In genomic region chr10:11841094-11841493, GRCm38 (mm10) we compare ENCODE assay signal across 16 mouse cellular contexts.
DNase-seq lines count a peak whose midpoint lies in the region; ATAC-seq and TF ChIP-seq lines count a peak whose summit lies in the region.
"Had no signal": no experiment of that assay in that cellular context is flagged by ENCODE, and none has a peak within 500 bp of the region (broad histone marks: within the 10 kb centered on the region; RNA-seq: fewer than 3 reads in every experiment).

No protein-coding gene starts in this region.

- no peaks in the 10 kb centered on the region for H3K4me1 ChIP-seq in hindbrain, postnatal 0 days (ENCODE audit: insufficient read depth, low read length)
- no peaks in the 10 kb centered on the region for H3K4me1 ChIP-seq in hindbrain, embryonic 13.5 days (replicated peaks)
- no peaks in the 10 kb centered on the region for H3K4me1 ChIP-seq in lung, adult 2 months (ENCODE audit: control insufficient read depth, insufficient read depth, low read length)
- peaks cover under 1% of the 10 kb centered on the region; the same call in 1 of the 2 replicates for H3K4me1 ChIP-seq in embryonic facial prominence, embryonic 10.5 days
- H3K4me1 ChIP-seq: heart, embryonic 15.5 days; hindbrain, embryonic 15.5 days; limb, embryonic 15.5 days; midbrain, embryonic 10.5 days; neural tube, embryonic 12.5 days had no signal

- peak; percentile 32 for TF ChIP-seq CTCF in hindbrain, postnatal 0 days (IDR thresholded peaks at IDR 0.05; ENCODE audit: low read depth)
- TF ChIP-seq CTCF in left cerebral cortex, adult 2 months (IDR thresholded peaks at IDR 0.05) = peak; percentile 44
- no peak for TF ChIP-seq CTCF in lung, adult 2 months (IDR thresholded peaks at IDR 0.05; ENCODE audit: insufficient read depth, low read length)

- H3K27ac ChIP-seq in hindbrain, postnatal 0 days = no peak overlapping the region
- no peak overlapping the region for H3K27ac ChIP-seq in hindbrain, embryonic 13.5 days
- no peak overlapping the region; the same call in 1 of the 2 replicates for H3K27ac ChIP-seq in left cerebral cortex, adult 2 months
- no peak overlapping the region for H3K27ac ChIP-seq in embryonic facial prominence, embryonic 10.5 days (replicated peaks)
- H3K27ac ChIP-seq: heart, embryonic 15.5 days; hindbrain, embryonic 15.5 days; limb, embryonic 15.5 days; midbrain, embryonic 10.5 days; neural tube, embryonic 12.5 days had no signal

- DNase-seq in hindbrain, postnatal 0 days (ENCODE audit: low spot score) = peak; percentile 40
- DNase-seq in right cerebral cortex, adult 2 months (ENCODE audit: low spot score in 2 of 2) = peak; percentile 48 to 52
- no peak for DNase-seq in right cerebral cortex, postnatal 4 days
- DNase-seq in left cerebral cortex, adult 2 months (ENCODE audit: extremely low spot score in 1 of 2, low spot score in 2 of 2) = peak; percentile 26 to 27
- no peak for DNase-seq in lung, adult 2 months
- no peak for DNase-seq in embryonic facial prominence, embryonic 10.5 days (ENCODE audit: low spot score)
- DNase-seq: gastrocnemius, postnatal 14 days; kidney, postnatal 25 days; retina, postnatal 1 day; thymus, postnatal 4 days had no signal

- no peak for ATAC-seq in hindbrain, postnatal 0 days
- no peak for ATAC-seq in hindbrain, embryonic 13.5 days (ENCODE audit: low FRiP score)

- 73% methylated on average over 5 of the region's 5 CpGs for WGBS in hindbrain, postnatal 0 days
- WGBS in hindbrain, embryonic 13.5 days = 85% methylated on average over 5 of the region's 5 CpGs
- 72% methylated on average over 5 of the region's 5 CpGs for WGBS in lung, adult 2 months
- WGBS in embryonic facial prominence, embryonic 10.5 days = 84% methylated on average over 5 of the region's 5 CpGs

- no peaks in the 10 kb centered on the region for H3K27me3 ChIP-seq in hindbrain, postnatal 0 days (ENCODE audit: insufficient read depth, low read length)
- no peaks in the 10 kb centered on the region for H3K27me3 ChIP-seq in hindbrain, embryonic 13.5 days
- H3K27me3 ChIP-seq in embryonic facial prominence, embryonic 10.5 days (replicated peaks; ENCODE audit: low read depth, poor library complexity, severe bottlenecking) = no peaks in the 10 kb centered on the region
- H3K27me3 ChIP-seq: heart, embryonic 15.5 days; hindbrain, embryonic 15.5 days; limb, embryonic 15.5 days; neural tube, embryonic 12.5 days had no signal

- H3K4me2 ChIP-seq in hindbrain, postnatal 0 days (ENCODE audit: low read depth, low read length) = no peak overlapping the region
- H3K4me2 ChIP-seq in hindbrain, embryonic 13.5 days = no peak overlapping the region
- H3K4me2 ChIP-seq: heart, embryonic 15.5 days; hindbrain, embryonic 15.5 days; limb, embryonic 15.5 days; neural tube, embryonic 12.5 days had no signal

- H3K4me3 ChIP-seq in hindbrain, postnatal 0 days (ENCODE audit: low read length) = no peak overlapping the region
- no peak overlapping the region for H3K4me3 ChIP-seq in hindbrain, embryonic 13.5 days
- no peak overlapping the region for H3K4me3 ChIP-seq in left cerebral cortex, adult 2 months
- no peak overlapping the region for H3K4me3 ChIP-seq in lung, adult 2 months (replicated peaks; ENCODE audit: extremely low read depth, low read depth, low read length)
- H3K4me3 ChIP-seq in embryonic facial prominence, embryonic 10.5 days = no peak overlapping the region
- H3K4me3 ChIP-seq: heart, embryonic 15.5 days; hindbrain, embryonic 15.5 days; limb, embryonic 15.5 days; midbrain, embryonic 10.5 days; neural tube, embryonic 12.5 days had no signal

- no peaks in the 10 kb centered on the region for H3K36me3 ChIP-seq in hindbrain, postnatal 0 days (ENCODE audit: insufficient read depth, low read length)
- H3K36me3 ChIP-seq in hindbrain, embryonic 13.5 days = no peaks in the 10 kb centered on the region
- H3K36me3 ChIP-seq in embryonic facial prominence, embryonic 10.5 days (replicated peaks) = no peaks in the 10 kb centered on the region
- H3K36me3 ChIP-seq: heart, embryonic 15.5 days; hindbrain, embryonic 15.5 days; limb, embryonic 15.5 days; midbrain, embryonic 10.5 days; neural tube, embryonic 12.5 days had no signal

- no peak overlapping the region for H3K9ac ChIP-seq in hindbrain, postnatal 0 days (replicated peaks; ENCODE audit: low read length)
- no peak overlapping the region for H3K9ac ChIP-seq in hindbrain, embryonic 13.5 days
- H3K9ac ChIP-seq: heart, embryonic 15.5 days; hindbrain, embryonic 15.5 days; limb, embryonic 15.5 days; neural tube, embryonic 12.5 days had no signal

- intact Hi-C loops in left cerebral cortex, adult 2 months (cut with DNase I) = loop anchor here (5.0 kb wide), 3 partner anchors 179 to 771 kb away; no protein-coding TSS in a partner anchor

- H3K9me3 ChIP-seq in hindbrain, postnatal 0 days (ENCODE audit: low read length) = no peaks in the 10 kb centered on the region
- H3K9me3 ChIP-seq in hindbrain, embryonic 13.5 days = no peaks in the 10 kb centered on the region
- no peaks in the 10 kb centered on the region for H3K9me3 ChIP-seq in embryonic facial prominence, embryonic 10.5 days
- H3K9me3 ChIP-seq: heart, embryonic 15.5 days; hindbrain, embryonic 15.5 days; limb, embryonic 15.5 days; midbrain, embryonic 10.5 days; neural tube, embryonic 12.5 days had no signal

- no peak for TF ChIP-seq POLR2A in lung, adult 2 months (IDR thresholded peaks at IDR 0.05; ENCODE audit: borderline replicate concordance, extremely low read depth, low read depth, low read length)

Comparison
In these comparisons a context has a peak if more than half of its experiments do, and no peak if none do; other contexts are left out.
1. DNase-seq: peak in hindbrain, postnatal 0 days (single experiment), right cerebral cortex, adult 2 months (2 of 2) and left cerebral cortex, adult 2 months (2 of 2); none in right cerebral cortex, postnatal 4 days (single experiment), lung, adult 2 months (single experiment) and embryonic facial prominence, embryonic 10.5 days (single experiment).